Mouse (Mus musculus) right cerebral cortex, postnatal 14 days (tissue): ENCODE measurements around the gene Ugt1a1.
"Not testable (repeated sequence)": the region's sequence is repeated elsewhere in the genome, so short reads cannot be mapped to it uniquely, and the experiment has no call there.

Source experiments
- DNase-seq: peaks from one replicate; pipeline ENCODE4 v3.0.0; 2022

Gene Ugt1a1

GRCm38 (mm10) chr1:88211812-88212211, at the start of gene Ugt1a1:
TSS of gene Ugt1a1 (plus strand) at chr1:88211959.
- no peak for DNase-seq

GRCm38 (mm10) chr1:88165711-88166110, 46.0 kb upstream of the Ugt1a1 start, which contains the start of gene Ugt1a5:
TSS of gene Ugt1a5 (plus strand) at chr1:88166012.
- no peak for DNase-seq

GRCm38 (mm10) chr1:88172190-88172589, 39.6 kb upstream of the Ugt1a1 start:
- not testable (repeated sequence) for DNase-seq

GRCm38 (mm10) chr1:88179657-88180056, 32.1 kb upstream of the Ugt1a1 start:
- DNase-seq: no peak

- DNase-seq: no peak
Measured at GRCm38 (mm10) chr1:88186325-88186935, 25.3 kb upstream of the Ugt1a1 start.

GRCm38 (mm10) chr1:88192136-88192535, 19.6 kb upstream of the Ugt1a1 start:
- DNase-seq: no peak

- DNase-seq: no peak
Measured at GRCm38 (mm10) chr1:88195687-88196086, 16.1 kb upstream of the Ugt1a1 start.

GRCm38 (mm10) chr1:88197443-88197842, 14.3 kb upstream of the Ugt1a1 start:
- no peak for DNase-seq

GRCm38 (mm10) chr1:88199996-88200395, 11.8 kb upstream of the Ugt1a1 start:
- no peak for DNase-seq

- no peak for DNase-seq
Measured at GRCm38 (mm10) chr1:88200456-88200855, 11.3 kb upstream of the Ugt1a1 start, which contains the start of gene Ugt1a2. TSS of gene Ugt1a2 (plus strand) at chr1:88200601.

GRCm38 (mm10) chr1:88205294-88205922, 6.4 kb upstream of the Ugt1a1 start, which contains the start of gene Dnajb3:
TSS of gene Dnajb3 (minus strand) at chr1:88205782.
- DNase-seq: peak; percentile 80

GRCm38 (mm10) chr1:88206843-88207479, 4.8 kb upstream of the Ugt1a1 start:
- DNase-seq: no peak

GRCm38 (mm10) chr1:88212341-88213045, 734 bp downstream of the Ugt1a1 start:
- DNase-seq: no peak

GRCm38 (mm10) chr1:88213061-88213460, 1.3 kb downstream of the Ugt1a1 start:
- DNase-seq: no peak

- no peak for DNase-seq
Measured at GRCm38 (mm10) chr1:88213766-88214461, 2.2 kb downstream of the Ugt1a1 start.

- DNase-seq: no peak
Measured at GRCm38 (mm10) chr1:88214462-88214952, 2.7 kb downstream of the Ugt1a1 start.

GRCm38 (mm10) chr1:88215466-88216380, 4.0 kb downstream of the Ugt1a1 start:
- no peak for DNase-seq

GRCm38 (mm10) chr1:88216551-88216950, 4.8 kb downstream of the Ugt1a1 start:
- no peak for DNase-seq

- DNase-seq: no peak
Measured at GRCm38 (mm10) chr1:88217144-88217543, 5.4 kb downstream of the Ugt1a1 start.

GRCm38 (mm10) chr1:88217576-88217975, 5.8 kb downstream of the Ugt1a1 start:
- DNase-seq: no peak

- DNase-seq: no peak
Measured at GRCm38 (mm10) chr1:88218051-88218450, 6.3 kb downstream of the Ugt1a1 start.
